Mouse (Mus musculus): ENCODE measurements around the gene Gzmf.
"Not testable (repeated sequence)": the region's sequence is repeated elsewhere in the genome, so short reads cannot be mapped to it uniquely, and the experiment has no call there.

The Gzmf gene

GRCm38 (mm10) chr14:56211317-56211716, at the start of gene Gzmf:
Gene Gzmf (minus strand): TSS chr14:56211417.
- DNase-seq (ENCODE audit: low spot score), result no peak

- peak; percentile 10 for DNase-seq (ENCODE audit: low spot score)
Measured at GRCm38 (mm10) chr14:56240409-56240808, 29.2 kb upstream of the Gzmf start.

- DNase-seq (ENCODE audit: low spot score), result no peak
Measured at GRCm38 (mm10) chr14:56234556-56234955, 23.3 kb upstream of the Gzmf start, which contains the start of gene Gzmc. Gene Gzmc (minus strand): TSS chr14:56234656.

GRCm38 (mm10) chr14:56205613-56206012, 5.6 kb downstream of the Gzmf start:
- DNase-seq (ENCODE audit: low spot score), result no peak

GRCm38 (mm10) chr14:56205021-56205420, 6.2 kb downstream of the Gzmf start:
- DNase-seq (ENCODE audit: low spot score), result peak; percentile 55

- peak; percentile 66 for DNase-seq (ENCODE audit: low spot score)
Measured at GRCm38 (mm10) chr14:56203975-56204374, 7.2 kb downstream of the Gzmf start.

- DNase-seq (ENCODE audit: low spot score), result no peak
Measured at GRCm38 (mm10) chr14:56186946-56187345, 24.3 kb downstream of the Gzmf start.

- no peak for DNase-seq (ENCODE audit: low spot score)
Measured at GRCm38 (mm10) chr14:56186521-56186920, 24.7 kb downstream of the Gzmf start.

- peak; percentile 32 for DNase-seq (ENCODE audit: low spot score)
Measured at GRCm38 (mm10) chr14:56177651-56178050, 33.6 kb downstream of the Gzmf start.

- no peak for DNase-seq (ENCODE audit: low spot score)
Measured at GRCm38 (mm10) chr14:56174499-56174898, 36.7 kb downstream of the Gzmf start, which contains the start of gene Gzmn. Gene Gzmn (minus strand): TSS chr14:56174599.

- no peak for DNase-seq (ENCODE audit: low spot score)
Measured at GRCm38 (mm10) chr14:56173396-56173795, 37.8 kb downstream of the Gzmf start.

GRCm38 (mm10) chr14:56172744-56173143, 38.5 kb downstream of the Gzmf start:
- DNase-seq (ENCODE audit: low spot score), result no peak

GRCm38 (mm10) chr14:56168009-56168408, 43.2 kb downstream of the Gzmf start:
- no peak for DNase-seq (ENCODE audit: low spot score)

GRCm38 (mm10) chr14:56162109-56162508, 49.1 kb downstream of the Gzmf start:
- no peak for DNase-seq (ENCODE audit: low spot score)

- not testable (repeated sequence) for DNase-seq (ENCODE audit: low spot score)
Measured at GRCm38 (mm10) chr14:56159479-56159878, 51.7 kb downstream of the Gzmf start, which contains the start of gene Gzmg. Gene Gzmg (minus strand): TSS chr14:56159579.

GRCm38 (mm10) chr14:56155340-56155739, 55.9 kb downstream of the Gzmf start:
- no peak for DNase-seq (ENCODE audit: low spot score)
